Mouse (Mus musculus): ENCODE measurements around the gene Gjd3. TPM values are rescaled to one million over a fixed set of nuclear protein-coding genes. Genes with fewer than 3 reads are reported as not detected.
A peak's percentile ranks its signal among the peaks of the same experiment; 100 is the strongest.

Gene Gjd3
- polyA plus RNA-seq, 1 experiment from 2014 or later, result not detected

GRCm38 (mm10) chr11:98941341-98941825 lies 41.4 kb downstream of the Gjd3 start:
- WGBS, result 2% methylated on average over 12 of the region's 12 CpGs
- DNase-seq (peak; percentile 81), ATAC-seq (ENCODE audit: insufficient read depth) (no peak; the same call in 1 of the 2 replicates)

GRCm38 (mm10) chr11:98940776-98941175 lies 42.0 kb downstream of the Gjd3 start:
- peak overlapping the region; percentile 94 for H3K4me2 ChIP-seq
- H3K4me3 ChIP-seq (ENCODE audit: low read depth, low read length), result peak overlapping the region; percentile 76
- DNase-seq, result no peak
- TF ChIP-seq CTCF (IDR thresholded peaks at IDR 0.05; ENCODE audit: low read depth), result no peak
- H3K27ac ChIP-seq (ENCODE audit: low read depth), result peak overlapping the region; percentile 99
- no peaks in the 10 kb centered on the region; the same call in 1 of the 2 replicates for H3K36me3 ChIP-seq (ENCODE audit: insufficient read depth)
- H3K27me3 ChIP-seq (ENCODE audit: insufficient read depth, low read length), result no peaks in the 10 kb centered on the region
- H3K9ac ChIP-seq, result peak overlapping the region; percentile 44
- H3K9me3 ChIP-seq (ENCODE audit: low read depth, low read length), result no peaks in the 10 kb centered on the region
- ATAC-seq (ENCODE audit: insufficient read depth), result no peak
- WGBS, result 14% methylated on average over 3 of the region's 3 CpGs
- H3K4me1 ChIP-seq (ENCODE audit: insufficient read depth), result peaks cover 82% of the 10 kb centered on the region

More at GRCm38 (mm10) chr11:98941341-98941825, 41.4 kb downstream of the Gjd3 start:
- peak overlapping the region; percentile 99 for H3K27ac ChIP-seq (ENCODE audit: low read depth)
- no peak for TF ChIP-seq CTCF (IDR thresholded peaks at IDR 0.05; ENCODE audit: low read depth)
- H3K9ac ChIP-seq, result peak overlapping the region; percentile 51
- H3K9me3 ChIP-seq (ENCODE audit: low read depth, low read length), result no peaks in the 10 kb centered on the region
- H3K36me3 ChIP-seq (ENCODE audit: insufficient read depth), result no peaks in the 10 kb centered on the region; the same call in 1 of the 2 replicates
- H3K4me1 ChIP-seq (ENCODE audit: insufficient read depth), result peaks cover 81% of the 10 kb centered on the region
- no peaks in the 10 kb centered on the region for H3K27me3 ChIP-seq (ENCODE audit: insufficient read depth, low read length)
- H3K4me2 ChIP-seq, result peak overlapping the region; percentile 94
- H3K4me3 ChIP-seq (ENCODE audit: low read depth, low read length), result peak overlapping the region; percentile 76

GRCm38 (mm10) chr11:98939953-98940641 lies 42.7 kb downstream of the Gjd3 start:
- DNase-seq, result peak; percentile 42
- 29% methylated on average over 11 of the region's 11 CpGs for WGBS

GRCm38 (mm10) chr11:98939084-98939952 lies 43.5 kb downstream of the Gjd3 start:
- TF ChIP-seq CTCF (IDR thresholded peaks at IDR 0.05; ENCODE audit: low read depth), result no peak
- peak overlapping the region; percentile 94 for H3K4me2 ChIP-seq
- no peaks in the 10 kb centered on the region; the same call in 1 of the 2 replicates for H3K36me3 ChIP-seq (ENCODE audit: insufficient read depth)
- H3K9ac ChIP-seq, result peak overlapping the region; percentile 83
- peak overlapping the region; percentile 76 for H3K4me3 ChIP-seq (ENCODE audit: low read depth, low read length)
- ATAC-seq (ENCODE audit: insufficient read depth) (no peak), DNase-seq (no peak)
- peaks cover 71% of the 10 kb centered on the region for H3K4me1 ChIP-seq (ENCODE audit: insufficient read depth)
- H3K9me3 ChIP-seq (ENCODE audit: low read depth, low read length), result no peaks in the 10 kb centered on the region
- peak overlapping the region; percentile 99 for H3K27ac ChIP-seq (ENCODE audit: low read depth)
- WGBS, result 22% methylated on average over 15 of the region's 15 CpGs
- no peaks in the 10 kb centered on the region for H3K27me3 ChIP-seq (ENCODE audit: insufficient read depth, low read length)

More at GRCm38 (mm10) chr11:98939953-98940641, 42.7 kb downstream of the Gjd3 start:
- Histone ChIP-seq H3K27ac (ENCODE audit: low read depth) (peak overlapping the region; percentile 99), H3K27me3 (ENCODE audit: insufficient read depth, low read length) (no peaks in the 10 kb centered on the region), H3K36me3 (ENCODE audit: insufficient read depth) (no peaks in the 10 kb centered on the region; the same call in 1 of the 2 replicates), H3K4me3 (ENCODE audit: low read depth, low read length) (peak overlapping the region; percentile 76), H3K9me3 (ENCODE audit: low read depth, low read length) (no peaks in the 10 kb centered on the region), H3K4me2 (peak overlapping the region; percentile 94), H3K9ac (peak overlapping the region; percentile 44), H3K4me1 (ENCODE audit: insufficient read depth) (peaks cover 79% of the 10 kb centered on the region)
- no peak for ATAC-seq (ENCODE audit: insufficient read depth)
- no peak for TF ChIP-seq CTCF (IDR thresholded peaks at IDR 0.05; ENCODE audit: low read depth)

- H3K27ac ChIP-seq (ENCODE audit: low read depth), result peak overlapping the region; percentile 97
- ATAC-seq (ENCODE audit: insufficient read depth) (no peak), DNase-seq (no peak)
- H3K4me1 ChIP-seq (ENCODE audit: insufficient read depth), result peaks cover 65% of the 10 kb centered on the region
- no peaks in the 10 kb centered on the region for H3K9me3 ChIP-seq (ENCODE audit: low read depth, low read length)
- H3K9ac ChIP-seq, result peak overlapping the region; percentile 83
- no peak for TF ChIP-seq CTCF (IDR thresholded peaks at IDR 0.05; ENCODE audit: low read depth)
- no peaks in the 10 kb centered on the region for H3K36me3 ChIP-seq (ENCODE audit: insufficient read depth)
- peak overlapping the region; percentile 94 for H3K4me2 ChIP-seq
- H3K4me3 ChIP-seq (ENCODE audit: low read depth, low read length), result peak overlapping the region; percentile 76
- 21% methylated on average over 7 of the region's 7 CpGs for WGBS
- H3K27me3 ChIP-seq (ENCODE audit: insufficient read depth, low read length), result no peaks in the 10 kb centered on the region
These were observed 44.1 kb downstream of the Gjd3 start for GRCm38 (mm10) chr11:98938701-98939083.

- Histone ChIP-seq H3K9ac (peak overlapping the region; percentile 83), H3K4me2 (peak overlapping the region; percentile 94), H3K9me3 (ENCODE audit: low read depth, low read length) (no peaks in the 10 kb centered on the region), H3K27ac (ENCODE audit: low read depth) (peak overlapping the region; percentile 97), H3K27me3 (ENCODE audit: insufficient read depth, low read length) (no peaks in the 10 kb centered on the region), H3K4me1 (ENCODE audit: insufficient read depth) (peaks cover 63% of the 10 kb centered on the region), H3K36me3 (ENCODE audit: insufficient read depth) (no peaks in the 10 kb centered on the region), H3K4me3 (ENCODE audit: low read depth, low read length) (peak overlapping the region; percentile 76)
- under 1% methylated on average over 39 of the region's 39 CpGs for WGBS
- TF ChIP-seq CTCF (IDR thresholded peaks at IDR 0.05; ENCODE audit: low read depth), result no peak
- DNase-seq (peak; percentile 71), ATAC-seq (ENCODE audit: insufficient read depth) (no peak; the same call in 1 of the 2 replicates)
These were observed 44.7 kb downstream of the Gjd3 start for GRCm38 (mm10) chr11:98937914-98938694.

Data from lung, embryonic 14.5 days (tissue).